Mouse (Mus musculus) bone marrow, adult 2 months (tissue): ENCODE data around the gene Olfr837. TPM values are rescaled to one million over a fixed set of nuclear protein-coding genes. Genes with fewer than 3 reads are reported as not detected.
"Not testable (repeated sequence)": the region's sequence is repeated elsewhere in the genome, so short reads cannot be mapped to it uniquely, and the experiment has no call there.

Experiments used
- H3K27ac ChIP-seq: fragments of 200-500 bp; 2 replicates; pipeline ENCODE4 v1.5.1; 2012; ENCODE audit warnings: low read depth, mild to moderate bottlenecking, control low read depth, inconsistent platforms, low read length; ENCODE audit not compliant: control insufficient read depth, poor library complexity, insufficient read depth
- H3K4me1 ChIP-seq: fragments of 200-500 bp; 2 replicates; pipeline ENCODE4 v1.6.1; 2011; ENCODE audit warnings: low read length; ENCODE audit not compliant: control insufficient read depth, insufficient read depth
- H3K4me3 ChIP-seq: fragments of 200-500 bp; replicated peaks from 2 replicates; pipeline ENCODE3; 2011; ENCODE audit warnings: mild to moderate bottlenecking, low read depth, low read length, control low read depth; ENCODE audit not compliant: control insufficient read depth
- CTCF ChIP-seq: fragments of 200-500 bp; IDR thresholded peaks from 2 replicates; pipeline ENCODE4 v1.5.1; 2011; ENCODE audit warnings: low read length, control low read depth; ENCODE audit not compliant: control insufficient read depth, insufficient read depth
- POLR2A ChIP-seq: fragments of 200-500 bp; IDR thresholded peaks from 2 replicates; pipeline ENCODE4 v1.6.1; 2011; ENCODE audit warnings: low read depth, mild to moderate bottlenecking, control low read depth, low read length, borderline replicate concordance; ENCODE audit not compliant: control insufficient read depth
- WGBS: fragments of 180-500 bp; shearing (Covaris S2); methylation state at CpG from one replicate; pipeline ENCODE4 v1.1.7; 2018; 5-methylcytosine and 5-hydroxymethylcytosine counted together
- polyA plus RNA-seq: library from polyadenylated mRNA; stranded (reverse); fragments of >200 nt; gene quantifications from 2 replicates; pipeline ENCODE4 v1.2.4, GENCODE M21; 2011; ENCODE audit warnings: low replicate concordance; ENCODE audit not compliant: missing spikeins, insufficient read depth, insufficient read length

Gene Olfr837
- not detected in 2 replicates for polyA plus RNA-seq

GRCm38 (mm10) chr9:19136017-19136416 lies at the start of gene Olfr837:
Gene Olfr837 (plus strand): TSS chr9:19136317.
- Histone ChIP-seq H3K4me1 (no peaks in the 10 kb centered on the region), H3K27ac (no peak within 1 kb of the TSS), H3K4me3 (no peak within 1 kb of the TSS)
- TF ChIP-seq POLR2A (no peak), CTCF (no peak)
- WGBS, result 66% methylated on average over 1 of the region's 1 CpGs

GRCm38 (mm10) chr9:19092889-19093753 lies 43.0 kb upstream of the Olfr837 start:
- 53% methylated on average over 6 of the region's 6 CpGs for WGBS
- not testable (repeated sequence) for H3K27ac ChIP-seq, H3K4me3 ChIP-seq, H3K4me1 ChIP-seq

GRCm38 (mm10) chr9:19097286-19097685 lies 38.8 kb upstream of the Olfr837 start:
- Histone ChIP-seq H3K4me3 (no peak overlapping the region), H3K27ac (no peak overlapping the region), H3K4me1 (no peaks in the 10 kb centered on the region)
- no peak for TF ChIP-seq CTCF
- no peak for TF ChIP-seq POLR2A
- WGBS, result 82% methylated on average over 4 of the region's 4 CpGs

GRCm38 (mm10) chr9:19120082-19120481 lies 16.0 kb upstream of the Olfr837 start, which contains the start of gene Olfr836:
Gene Olfr836 (plus strand): TSS chr9:19120382.
- Histone ChIP-seq H3K27ac (no peak within 1 kb of the TSS), H3K4me1 (no peaks in the 10 kb centered on the region), H3K4me3 (no peak within 1 kb of the TSS)
- TF ChIP-seq POLR2A, result no peak
- no peak for TF ChIP-seq CTCF

- Histone ChIP-seq H3K27ac (no peak within 1 kb of the TSS), H3K4me3 (no peak within 1 kb of the TSS), H3K4me1 (no peaks in the 10 kb centered on the region)
- no peak for TF ChIP-seq CTCF
- TF ChIP-seq POLR2A, result no peak
- WGBS, result 66% methylated on average over 1 of the region's 1 CpGs
These were observed 41.1 kb downstream of the Olfr837 start, which contains the start of gene Olfr839-ps1 for GRCm38 (mm10) chr9:19177212-19177611. Gene Olfr839-ps1 (minus strand): TSS chr9:19177312.

Other genes starting within 250 kb of the Olfr837 start
- not detected in 2 replicates for gene Olfr832, start 199.2 kb upstream of the Olfr837 start, polyA plus RNA-seq
- gene Olfr834, start 148.3 kb upstream of the Olfr837 start, polyA plus RNA-seq, result not detected in 2 replicates
- not detected in 2 replicates for gene Olfr835, start 103.6 kb upstream of the Olfr837 start, polyA plus RNA-seq
- not detected in 2 replicates for gene Olfr836, start 15.9 kb upstream of the Olfr837 start, polyA plus RNA-seq
- gene Olfr839-ps1, start 41.0 kb downstream of the Olfr837 start, polyA plus RNA-seq, result not detected in 2 replicates
- gene Olfr843, start 115.7 kb downstream of the Olfr837 start, polyA plus RNA-seq, result 0.32 TPM in 1 of 2 replicates, not detected in the other
- not detected in 2 replicates for gene Olfr844, start 180.0 kb downstream of the Olfr837 start, polyA plus RNA-seq
- not detected in 2 replicates for gene Olfr845, start 200.1 kb downstream of the Olfr837 start, polyA plus RNA-seq
- not detected in 2 replicates for gene Olfr846, start 227.7 kb downstream of the Olfr837 start, polyA plus RNA-seq
- not detected in 2 replicates for gene Olfr847, start 242.4 kb downstream of the Olfr837 start, polyA plus RNA-seq